Mouse (Mus musculus) left cerebral cortex, postnatal 4 days (tissue): ENCODE data around the gene Col24a1. TPM values are rescaled to one million over a fixed set of nuclear protein-coding genes. Genes with fewer than 3 reads are reported as not detected.

Experiments
- DNase-seq: peaks from one replicate; pipeline ENCODE4 v3.0.0-alpha.2; 2022
- intact Hi-C: fragments of 180-260 bp; cut with DNase I; formaldehyde crosslinking; loops from one replicate; pipeline ENCODE4 v1.15.1; 2025
- total RNA-seq, 2 experiments: library from RNA; stranded (reverse); gene quantifications; 2 replicates each; pipeline ENCODE4 v1.2.3; 2021

Col24a1 gene
- 1 to 10 TPM; 3.0 to 3.4 TPM for total RNA-seq

GRCm38 (mm10) chr3:145292337-145293134 is at the start of gene Col24a1:
Col24a1 (plus strand) TSS chr3:145292472.
- intact Hi-C loops = no loop called here
- DNase-seq = peak; percentile 2

- intact Hi-C loops = no loop called here
These were observed 44.2 kb upstream of the Col24a1 start for GRCm38 (mm10) chr3:145248040-145248439.

GRCm38 (mm10) chr3:145253066-145253465 is 39.2 kb upstream of the Col24a1 start:
- no peak for DNase-seq
- intact Hi-C loops = no loop called here

More at GRCm38 (mm10) chr3:145248040-145248439, 44.2 kb upstream of the Col24a1 start:
- no peak for DNase-seq

GRCm38 (mm10) chr3:145254764-145255396 is 37.4 kb upstream of the Col24a1 start:
- intact Hi-C loops = no loop called here
- no peak for DNase-seq

- no peak for DNase-seq
- intact Hi-C loops = no loop called here
These were observed 35.6 kb upstream of the Col24a1 start for GRCm38 (mm10) chr3:145256647-145257046.

- DNase-seq = no peak
- intact Hi-C loops = no loop called here
These were observed 32.6 kb upstream of the Col24a1 start for GRCm38 (mm10) chr3:145259678-145260077.

GRCm38 (mm10) chr3:145263131-145263530 is 29.1 kb upstream of the Col24a1 start:
- no peak for DNase-seq
- intact Hi-C loops = no loop called here

GRCm38 (mm10) chr3:145268066-145268465 is 24.2 kb upstream of the Col24a1 start:
- DNase-seq = no peak
- intact Hi-C loops = no loop called here

GRCm38 (mm10) chr3:145274191-145274590 is 18.1 kb upstream of the Col24a1 start:
- intact Hi-C loops = no loop called here
- no peak for DNase-seq

GRCm38 (mm10) chr3:145293207-145293606 is 935 bp downstream of the Col24a1 start:
- peak; percentile 19 for DNase-seq
- intact Hi-C loops = no loop called here

GRCm38 (mm10) chr3:145293623-145294307 is 1.5 kb downstream of the Col24a1 start:
- no peak for DNase-seq
- intact Hi-C loops = no loop called here

GRCm38 (mm10) chr3:145299980-145300591 is 7.8 kb downstream of the Col24a1 start:
- intact Hi-C loops = no loop called here
- DNase-seq = no peak

GRCm38 (mm10) chr3:145305311-145305710 is 13.0 kb downstream of the Col24a1 start:
- intact Hi-C loops = no loop called here

GRCm38 (mm10) chr3:145307209-145307608 is 14.9 kb downstream of the Col24a1 start:
- intact Hi-C loops = no loop called here
- DNase-seq = no peak

More at GRCm38 (mm10) chr3:145305311-145305710, 13.0 kb downstream of the Col24a1 start:
- no peak for DNase-seq

- intact Hi-C loops = no loop called here
- DNase-seq = no peak
These were observed 28.5 kb downstream of the Col24a1 start for GRCm38 (mm10) chr3:145320587-145321274.

- intact Hi-C loops = no loop called here
- DNase-seq = no peak
These were observed 33.1 kb downstream of the Col24a1 start for GRCm38 (mm10) chr3:145325402-145325801.

- intact Hi-C loops = no loop called here
- DNase-seq = no peak
These were observed 39.4 kb downstream of the Col24a1 start for GRCm38 (mm10) chr3:145331642-145332041.

- intact Hi-C loops = no loop called here
These were observed 41.8 kb downstream of the Col24a1 start for GRCm38 (mm10) chr3:145334046-145334445.

GRCm38 (mm10) chr3:145337161-145337560 is 44.9 kb downstream of the Col24a1 start:
- no peak for DNase-seq
- intact Hi-C loops = no loop called here

More at GRCm38 (mm10) chr3:145334046-145334445, 41.8 kb downstream of the Col24a1 start:
- DNase-seq = no peak

GRCm38 (mm10) chr3:145339851-145340499 is 47.7 kb downstream of the Col24a1 start:
- DNase-seq = no peak

More at GRCm38 (mm10) chr3:145339851-145340499, 47.7 kb downstream of the Col24a1 start:
- intact Hi-C loops = no loop called here
